Mouse (Mus musculus): ENCODE measurements at regions not wholly inside any gene's neighbourhood (a gene's known extent, or its start where the extent isn't known, plus 50 kb on each side); places are given as distances from the start of the nearest gene placed in this dataset.

DNA sequence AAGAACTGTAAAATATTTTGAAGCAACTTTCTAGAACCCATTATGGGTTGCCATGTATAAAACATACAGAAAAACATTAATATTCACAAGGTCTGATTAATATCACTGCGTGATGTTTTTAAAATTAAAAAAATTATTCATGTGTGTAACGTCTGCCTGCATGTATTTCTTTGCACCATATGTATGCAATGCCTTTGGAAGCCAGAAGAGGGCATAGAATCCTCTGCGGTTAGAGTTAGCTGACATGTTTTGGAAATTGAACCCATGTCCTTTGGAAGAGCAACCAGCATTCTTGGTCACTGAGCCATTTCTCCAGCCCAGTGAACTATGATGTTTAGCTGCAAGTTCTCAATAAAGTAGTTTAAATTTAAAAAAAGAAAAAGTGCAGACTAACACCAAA is 4958.8 kb upstream of the Gm7489 start:
- no peak for TF ChIP-seq ZNF384 (IDR thresholded peaks at IDR 0.05; ENCODE audit: low read depth, low read length)
- peak; percentile 48; the same call in 1 of the 2 replicates for TF ChIP-seq ZC3H11A (IDR thresholded peaks at IDR 0.05; ENCODE audit: borderline replicate concordance, low read depth, low read length)
- no peak for TF ChIP-seq MAFK (IDR thresholded peaks at IDR 0.05; ENCODE audit: insufficient read depth, low read depth, low read length)
- no peak for TF ChIP-seq HCFC1 (IDR thresholded peaks at IDR 0.05; ENCODE audit: borderline replicate concordance, insufficient read depth, low read length)
- TF ChIP-seq CHD2 (IDR thresholded peaks at IDR 0.05; ENCODE audit: low read depth, low read length): no peak

Measured in ES-E14 (cell line).